Mouse (Mus musculus) spleen, adult 2 months (tissue): Measurements from ENCODE around the gene Tfap4. TPM values are rescaled to one million over a fixed set of nuclear protein-coding genes. Genes with fewer than 3 reads are reported as not detected.

Experiments used
- DNase-seq, 2 experiments: peaks; one replicate each; pipeline versions ENCODE4 v3.0.0 to v3.0.0-alpha.2; 2012 to 2021; ENCODE audit warnings: low spot score in 2 of 2, low read depth in 1 of 2
- H3K27ac ChIP-seq: fragments of 200-500 bp; 2 replicates; pipeline ENCODE4 v1.5.1; 2012; ENCODE audit warnings: low read length, inconsistent platforms; ENCODE audit not compliant: insufficient read depth
- H3K27me3 ChIP-seq: fragments of 200-500 bp; 2 replicates; pipeline ENCODE4 v1.6.1; 2012; ENCODE audit warnings: mild to moderate bottlenecking, moderate library complexity, low read length, inconsistent platforms; ENCODE audit not compliant: control insufficient read depth, insufficient read depth
- H3K36me3 ChIP-seq: fragments of 200-500 bp; 2 replicates; pipeline ENCODE4 v1.6.1; 2012; ENCODE audit warnings: mild to moderate bottlenecking, low read length, inconsistent platforms; ENCODE audit not compliant: control insufficient read depth, insufficient read depth
- H3K4me1 ChIP-seq: fragments of 200-500 bp; 2 replicates; pipeline ENCODE4 v1.6.1; 2011; ENCODE audit warnings: inconsistent platforms; ENCODE audit not compliant: control insufficient read depth, insufficient read depth, insufficient read length
- H3K4me3 ChIP-seq: fragments of 200-500 bp; 2 replicates; pipeline ENCODE4 v1.5.1; 2011; ENCODE audit warnings: mild to moderate bottlenecking, inconsistent platforms; ENCODE audit not compliant: insufficient read depth, insufficient read length; ENCODE audit errors: extremely low read depth
- CTCF ChIP-seq: fragments of 200-500 bp; IDR thresholded peaks from 2 replicates; pipeline ENCODE4 v1.5.1; 2011; ENCODE audit warnings: mild to moderate bottlenecking, inconsistent platforms; ENCODE audit not compliant: insufficient read depth, insufficient read length, insufficient replicate concordance; ENCODE audit errors: extremely low read depth
- POLR2A ChIP-seq: fragments of 200-500 bp; IDR thresholded peaks from 2 replicates; pipeline ENCODE4 v1.6.1; 2011; ENCODE audit warnings: low read depth, low read length, inconsistent platforms
- WGBS: fragments of 180-500 bp; shearing (Covaris S2); methylation state at CpG from one replicate; pipeline ENCODE4 v1.1.7; 2018; 5-methylcytosine and 5-hydroxymethylcytosine counted together
- polyA plus RNA-seq: library from polyadenylated mRNA; depleted of rRNA; stranded (reverse); fragments of >200 nt; gene quantifications from 2 replicates; pipeline ENCODE4 v1.2.3, GENCODE M21; 2012

Tfap4 gene
- polyA plus RNA-seq, 1 experiment: 5.6 TPM

DNA sequence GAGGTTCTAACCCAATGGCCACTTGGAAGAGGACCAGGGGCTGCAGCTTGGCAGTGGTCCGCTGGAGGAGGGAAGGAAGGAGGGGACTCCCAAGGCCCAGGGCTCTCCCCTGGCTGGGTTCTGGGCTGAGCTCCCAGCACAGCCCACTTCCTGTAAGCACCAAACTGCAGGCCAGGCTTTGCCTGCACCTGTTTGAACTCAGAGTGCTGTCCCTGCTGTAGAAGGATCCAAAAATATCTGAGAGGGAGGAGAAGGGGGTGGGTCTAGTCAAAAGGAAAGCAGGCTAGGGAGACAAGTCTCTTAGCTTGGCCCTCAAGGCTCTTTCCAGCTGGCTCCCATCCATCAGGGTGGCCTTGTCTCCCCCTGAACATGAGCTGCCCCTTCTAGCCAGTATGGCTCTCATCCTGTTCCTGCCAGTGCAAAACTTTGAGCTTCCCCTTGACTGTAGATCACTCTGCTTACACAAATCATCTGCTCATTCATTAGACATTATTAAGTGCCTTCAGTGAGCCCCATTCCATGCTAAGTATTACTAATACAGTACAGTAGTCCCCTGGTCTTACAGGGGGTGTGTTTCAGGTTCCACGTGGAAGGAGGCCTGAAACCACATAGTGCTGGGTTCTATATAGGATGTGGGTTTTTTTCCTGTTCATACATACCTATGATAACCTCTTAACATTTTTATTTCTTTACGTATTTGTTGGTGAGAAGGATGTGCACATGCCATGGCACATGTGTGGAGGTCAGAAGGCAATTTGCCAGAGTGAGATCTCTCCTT lies 46.8 kb downstream of the Tfap4 start:
- H3K27me3 ChIP-seq: no peaks in the 10 kb centered on the region
- peak in 1 of 2 experiments; percentile 10 for DNase-seq
- 17% methylated on average over 3 of the region's 3 CpGs for WGBS
- H3K36me3 ChIP-seq: no peaks in the 10 kb centered on the region
- peaks cover 5% of the 10 kb centered on the region; the same call in 1 of the 2 replicates for H3K4me1 ChIP-seq
- TF ChIP-seq POLR2A (no peak), CTCF (no peak)
- no peak overlapping the region for H3K4me3 ChIP-seq
- peak overlapping the region; percentile 23; the same call in 1 of the 2 replicates for H3K27ac ChIP-seq

DNA sequence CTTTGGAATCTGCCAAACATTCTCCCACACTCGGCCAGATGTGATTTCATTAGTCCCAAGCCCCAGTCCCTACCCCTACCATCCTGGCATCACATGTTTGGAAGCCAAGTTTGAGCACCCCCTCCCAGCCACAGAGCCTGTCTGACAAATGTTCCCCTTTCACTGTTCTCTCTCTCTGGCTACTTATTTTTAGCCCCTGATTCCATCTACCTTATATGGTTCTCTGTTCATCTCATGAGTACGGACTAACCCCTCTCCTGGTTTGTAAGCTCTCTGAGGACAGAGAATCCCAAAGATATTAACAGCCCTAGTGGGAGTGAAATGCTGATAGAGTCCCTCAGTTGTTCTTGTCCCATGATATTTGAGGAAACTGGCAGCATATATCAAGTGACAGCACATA lies 48.3 kb downstream of the Tfap4 start:
- no peaks in the 10 kb centered on the region for H3K27me3 ChIP-seq
- H3K4me3 ChIP-seq: no peak overlapping the region
- WGBS: 80% methylated on average over 2 of the region's 2 CpGs
- no peak for TF ChIP-seq CTCF
- H3K27ac ChIP-seq: no peak overlapping the region
- DNase-seq: no peak
- H3K36me3 ChIP-seq: no peaks in the 10 kb centered on the region
- peaks cover 5% of the 10 kb centered on the region; the same call in 1 of the 2 replicates for H3K4me1 ChIP-seq

DNA sequence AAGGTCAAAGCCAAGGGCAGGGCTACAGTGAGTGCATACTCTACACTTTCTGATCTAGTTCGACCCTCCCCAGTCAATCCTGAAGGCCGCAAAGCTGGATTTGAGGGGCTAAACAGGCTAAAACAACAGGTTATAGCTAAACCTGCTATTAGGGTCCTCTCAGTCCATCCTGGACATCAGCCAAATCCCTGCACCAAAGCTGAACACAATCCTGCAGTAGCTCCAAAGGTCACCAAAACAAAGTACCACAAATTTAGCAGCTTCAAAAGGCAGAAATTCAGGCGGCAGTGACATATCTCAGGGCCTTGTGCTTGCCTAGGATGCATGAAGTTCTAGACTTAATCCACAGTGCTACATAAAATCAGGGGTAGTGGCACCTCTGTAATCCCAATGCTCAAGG lies 53.5 kb downstream of the Tfap4 start:
- Histone ChIP-seq H3K36me3 (no peaks in the 10 kb centered on the region), H3K27ac (no peak overlapping the region), H3K4me1 (no peaks in the 10 kb centered on the region), H3K27me3 (no peaks in the 10 kb centered on the region), H3K4me3 (no peak overlapping the region)
- WGBS: 82% methylated on average over 3 of the region's 3 CpGs
- TF ChIP-seq CTCF (no peak), POLR2A (no peak)
- no peak for DNase-seq

- TF ChIP-seq CTCF (no peak), POLR2A (no peak)
- 60% methylated on average over 1 of the region's 1 CpGs for WGBS
These were observed 56.2 kb downstream of the Tfap4 start for GRCm38 (mm10) chr16:4503495-4503894.

DNA sequence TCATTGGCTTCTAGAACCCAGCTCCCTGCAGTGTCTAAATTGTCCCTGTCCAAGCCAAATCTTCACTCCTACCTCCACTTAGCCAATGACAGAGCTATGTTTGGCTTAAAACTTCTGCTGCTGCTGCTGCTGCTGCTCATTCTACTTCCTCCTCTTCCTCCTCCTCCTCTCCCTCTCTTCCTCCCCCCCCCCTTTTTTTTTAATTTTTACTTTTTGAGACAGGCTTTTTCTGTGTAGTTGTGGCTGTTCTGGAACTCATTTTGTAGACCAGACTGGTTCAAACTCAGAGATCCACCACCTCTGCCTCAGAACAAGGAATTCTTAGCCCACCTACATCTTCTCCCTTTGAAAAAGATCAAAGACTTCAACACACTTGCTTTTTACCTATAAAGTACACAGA lies 57.1 kb downstream of the Tfap4 start:
- H3K4me1 ChIP-seq: peaks cover 8% of the 10 kb centered on the region; the same call in 1 of the 2 replicates
- DNase-seq: no peak
- no peaks in the 10 kb centered on the region for H3K27me3 ChIP-seq
- TF ChIP-seq CTCF (no peak), POLR2A (no peak)
- no peak overlapping the region for H3K4me3 ChIP-seq
- H3K27ac ChIP-seq: no peak overlapping the region
- H3K36me3 ChIP-seq: no peaks in the 10 kb centered on the region

More at GRCm38 (mm10) chr16:4503495-4503894, 56.2 kb downstream of the Tfap4 start:
- Histone ChIP-seq H3K27me3 (no peaks in the 10 kb centered on the region), H3K4me3 (no peak overlapping the region), H3K36me3 (no peaks in the 10 kb centered on the region), H3K4me1 (peaks cover 8% of the 10 kb centered on the region; the same call in 1 of the 2 replicates), H3K27ac (no peak overlapping the region)
- DNase-seq: no peak

- 95% methylated on average over 3 of the region's 3 CpGs for WGBS
These were observed 58.0 kb downstream of the Tfap4 start for GRCm38 (mm10) chr16:4501703-4502102.

More at GRCm38 (mm10) chr16:4501703-4502102, 58.0 kb downstream of the Tfap4 start:
- DNase-seq: no peak
- TF ChIP-seq POLR2A: no peak
- TF ChIP-seq CTCF: no peak
- H3K4me3 ChIP-seq: no peak overlapping the region
- H3K36me3 ChIP-seq: no peaks in the 10 kb centered on the region
- H3K4me1 ChIP-seq: peaks cover 8% of the 10 kb centered on the region; the same call in 1 of the 2 replicates
- no peaks in the 10 kb centered on the region for H3K27me3 ChIP-seq
- H3K27ac ChIP-seq: no peak overlapping the region
